Mouse (Mus musculus) mesoderm, embryonic 11.5 days (tissue): Measurements from ENCODE around the gene Pp2d1.
"Not testable (repeated sequence)": the region's sequence is repeated elsewhere in the genome, so short reads cannot be mapped to it uniquely, and the experiment has no call there.

Experiments
- DNase-seq: peaks from one replicate; pipeline ENCODE4 v3.0.0-alpha.2; 2012; ENCODE audit warnings: low read depth, low spot score

The Pp2d1 gene

GRCm38 (mm10) chr17:53539351-53539750, at the start of gene Pp2d1:
Gene Pp2d1, minus strand, starts transcription at chr17:53539451.
- not testable (repeated sequence) for DNase-seq

- DNase-seq: no peak
These were observed 49.0 kb upstream of the Pp2d1 start for GRCm38 (mm10) chr17:53588097-53588855.

GRCm38 (mm10) chr17:53587074-53587851, 48.0 kb upstream of the Pp2d1 start:
- peak; percentile 63 for DNase-seq

GRCm38 (mm10) chr17:53583846-53584579, 44.8 kb upstream of the Pp2d1 start:
- DNase-seq: no peak

GRCm38 (mm10) chr17:53582805-53583204, 43.6 kb upstream of the Pp2d1 start:
- no peak for DNase-seq

GRCm38 (mm10) chr17:53582026-53582585, 42.9 kb upstream of the Pp2d1 start:
- DNase-seq: no peak

GRCm38 (mm10) chr17:53580237-53580636, 41.0 kb upstream of the Pp2d1 start:
- no peak for DNase-seq

- no peak for DNase-seq
These were observed 40.4 kb upstream of the Pp2d1 start for GRCm38 (mm10) chr17:53579612-53580011.

GRCm38 (mm10) chr17:53578776-53579175, 39.5 kb upstream of the Pp2d1 start:
- no peak for DNase-seq

- DNase-seq: no peak
These were observed 39.0 kb upstream of the Pp2d1 start for GRCm38 (mm10) chr17:53578249-53578648.

- DNase-seq: no peak
These were observed 38.5 kb upstream of the Pp2d1 start for GRCm38 (mm10) chr17:53577754-53578153.

GRCm38 (mm10) chr17:53577151-53577550, 37.9 kb upstream of the Pp2d1 start:
- no peak for DNase-seq

- DNase-seq: no peak
These were observed 33.8 kb upstream of the Pp2d1 start for GRCm38 (mm10) chr17:53573019-53573556.

GRCm38 (mm10) chr17:53570932-53571331, 31.7 kb upstream of the Pp2d1 start:
- not testable (repeated sequence) for DNase-seq

GRCm38 (mm10) chr17:53570361-53570875, 31.2 kb upstream of the Pp2d1 start:
- DNase-seq: no peak

- no peak for DNase-seq
These were observed 30.6 kb upstream of the Pp2d1 start for GRCm38 (mm10) chr17:53569829-53570228.

- DNase-seq: no peak
These were observed 29.6 kb upstream of the Pp2d1 start for GRCm38 (mm10) chr17:53568734-53569386.

- DNase-seq: peak; percentile 70
These were observed 28.9 kb upstream of the Pp2d1 start for GRCm38 (mm10) chr17:53568118-53568517.

- peak; percentile 47 for DNase-seq
These were observed 28.3 kb upstream of the Pp2d1 start for GRCm38 (mm10) chr17:53567346-53568101.

GRCm38 (mm10) chr17:53566919-53567345, 27.7 kb upstream of the Pp2d1 start:
- DNase-seq: peak; percentile 75
